Mouse (Mus musculus) left cerebral cortex, adult 2 months (tissue): Measurements from ENCODE around the gene Olfr1049. TPM values are rescaled to one million over a fixed set of nuclear protein-coding genes. Genes with fewer than 3 reads are reported as not detected.
"Not testable (repeated sequence)": the region's sequence is repeated elsewhere in the genome, so short reads cannot be mapped to it uniquely, and the experiment has no call there.

ENCODE experiments used
- DNase-seq, 2 experiments: peaks; one replicate each; pipeline ENCODE4 v3.0.0; 2021 to 2022; ENCODE audit warnings: low spot score in 2 of 2, mixed read lengths in 1 of 2; ENCODE audit errors: extremely low spot score in 1 of 2
- H3K27ac ChIP-seq: fragments of 200-600 bp; 2 replicates; pipeline ENCODE4 v1.8.1; 2022
- H3K4me3 ChIP-seq: fragments of 200-600 bp; 2 replicates; pipeline ENCODE4 v1.8.1; 2022
- CTCF ChIP-seq: fragments of 200-600 bp; IDR thresholded peaks from 2 replicates; pipeline ENCODE4 v1.8.1; 2022; ENCODE audit warnings: antibody characterized with exemption, mild to moderate bottlenecking, moderate library complexity
- intact Hi-C: fragments of 180-260 bp; cut with DNase I; formaldehyde crosslinking; loops from one replicate; pipeline ENCODE4 v1.15.1; 2025
- long read RNA-seq, 2 experiments: library from polyadenylated mRNA; stranded (forward); transcript quantifications; one replicate each; pipeline ENCODE4 v2.0.0; 2021; ENCODE audit warnings: borderline mapping rate in 2 of 2
- total RNA-seq, 2 experiments: library from RNA; stranded (reverse); gene quantifications; 2 replicates each; pipeline ENCODE4 v1.2.3; 2021

The Olfr1049 gene
- not detected for total RNA-seq
- long read RNA-seq, experiment 1: 0 reads
- long read RNA-seq, experiment 2: 0 reads

GRCm38 (mm10) chr2:86258228-86258627 is at the start of gene Olfr1049:
Olfr1049 (minus strand) TSS chr2:86258328.
- DNase-seq, H3K4me3 ChIP-seq, intact Hi-C loops, H3K27ac ChIP-seq: not testable (repeated sequence)

- no peak for TF ChIP-seq CTCF
- no peak within 1 kb of the TSS for H3K4me3 ChIP-seq
- DNase-seq: no peak
- H3K27ac ChIP-seq: no peak within 1 kb of the TSS
- intact Hi-C loops: no loop called here
Observed at GRCm38 (mm10) chr2:86292155-86292554, 34.0 kb upstream of the Olfr1049 start, which contains the start of gene Olfr1052. Olfr1052 (plus strand) TSS chr2:86292455.

- DNase-seq, intact Hi-C loops, H3K4me3 ChIP-seq, H3K27ac ChIP-seq: not testable (repeated sequence)
Observed at GRCm38 (mm10) chr2:86278988-86279387, 20.9 kb upstream of the Olfr1049 start, which contains the start of gene Olfr1051. Olfr1051 (minus strand) TSS chr2:86279088.

- no peak for DNase-seq
- no peak for TF ChIP-seq CTCF
- Histone ChIP-seq H3K27ac (no peak within 1 kb of the TSS), H3K4me3 (no peak within 1 kb of the TSS)
- intact Hi-C loops: no loop called here
Observed at GRCm38 (mm10) chr2:86240189-86240588, 17.9 kb downstream of the Olfr1049 start, which contains the start of gene Olfr1048. Olfr1048 (minus strand) TSS chr2:86240289.

GRCm38 (mm10) chr2:86231301-86231700 is 26.8 kb downstream of the Olfr1049 start, which contains the start of gene Olfr1047:
Olfr1047 (minus strand) TSS chr2:86231401.
- H3K27ac ChIP-seq: no peak within 1 kb of the TSS
- TF ChIP-seq CTCF: no peak
- intact Hi-C loops: no loop called here
- H3K4me3 ChIP-seq: no peak within 1 kb of the TSS
- no peak for DNase-seq

- intact Hi-C loops: no loop called here
- no peak for DNase-seq
- Histone ChIP-seq H3K27ac (no peak within 1 kb of the TSS), H3K4me3 (no peak within 1 kb of the TSS)
- TF ChIP-seq CTCF: no peak
Observed at GRCm38 (mm10) chr2:86219214-86219613, 38.9 kb downstream of the Olfr1049 start, which contains the start of gene Olfr1046. Olfr1046 (minus strand) TSS chr2:86219314.

Other genes with a start within 250 kb of the Olfr1049 start
- gene Olfr1033, start 237.7 kb downstream of the Olfr1049 start, total RNA-seq: not detected
- not detected for gene Olfr1034, start 212.5 kb downstream of the Olfr1049 start, total RNA-seq
- gene Olfr1036, start 184.3 kb downstream of the Olfr1049 start, total RNA-seq: not detected
- not detected for gene Olfr1037, start 170.9 kb downstream of the Olfr1049 start, total RNA-seq
- gene Olfr1039, start 122.4 kb downstream of the Olfr1049 start, total RNA-seq: not detected
- not detected for gene Olfr1040, start 111.6 kb downstream of the Olfr1049 start, total RNA-seq
- gene Olfr1042, start 96.5 kb downstream of the Olfr1049 start, total RNA-seq: not detected
- gene Olfr1043, start 90.8 kb downstream of the Olfr1049 start, total RNA-seq: not detected
- not detected for gene Olfr1044, start 80.5 kb downstream of the Olfr1049 start, total RNA-seq
- not detected for gene Olfr52, start 72.6 kb downstream of the Olfr1049 start, total RNA-seq
- gene Olfr1045, start 55.3 kb downstream of the Olfr1049 start, total RNA-seq: not detected
- not detected for gene Olfr1046, start 39.0 kb downstream of the Olfr1049 start, total RNA-seq
- not detected for gene Olfr1047, start 26.9 kb downstream of the Olfr1049 start, total RNA-seq
- not detected for gene Olfr1048, start 18.0 kb downstream of the Olfr1049 start, total RNA-seq
- not detected for gene Olfr1051, start 20.8 kb upstream of the Olfr1049 start, total RNA-seq
- gene Olfr1052, start 34.1 kb upstream of the Olfr1049 start, total RNA-seq: not detected
- not detected for gene Olfr1053, start 57.0 kb upstream of the Olfr1049 start, total RNA-seq
- gene Olfr1054, start 77.1 kb upstream of the Olfr1049 start, total RNA-seq: not detected
- not detected for gene Olfr1055, start 92.0 kb upstream of the Olfr1049 start, total RNA-seq
- gene Olfr1056, start 104.1 kb upstream of the Olfr1049 start, total RNA-seq: not detected
- not detected for gene Olfr1057, start 120.1 kb upstream of the Olfr1049 start, total RNA-seq
- not detected for gene Olfr1058, start 130.2 kb upstream of the Olfr1049 start, total RNA-seq
- gene Olfr1061, start 155.7 kb upstream of the Olfr1049 start, total RNA-seq: not detected
- gene Olfr1062, start 168.4 kb upstream of the Olfr1049 start, total RNA-seq: not detected
- gene Olfr1065, start 192.3 kb upstream of the Olfr1049 start, total RNA-seq: not detected
- gene Olfr1066, start 197.9 kb upstream of the Olfr1049 start, total RNA-seq: not detected
- gene Olfr228, start 229.1 kb upstream of the Olfr1049 start, total RNA-seq: not detected